Mouse (Mus musculus) erythroblast, embryonic 14.5 days (primary cell): ENCODE data around the gene Pga5.

Source experiments
- GATA1 ChIP-seq: IDR thresholded peaks from 2 replicates; pipeline ENCODE4 v1.6.1; 2012; ENCODE audit warnings: low read length, inconsistent platforms, mixed read lengths
- TAL1 ChIP-seq: IDR thresholded peaks from 3 replicates; pipeline ENCODE4 v1.6.1; 2012; ENCODE audit warnings: low read length, inconsistent platforms, mixed read lengths

- no peak for TF ChIP-seq TAL1
- no peak for TF ChIP-seq GATA1
These were observed at the start of gene Pga5 for GRCm38 (mm10) chr19:10677915-10678771.
